Mouse (Mus musculus) brain, embryonic 14.5 days (tissue): ENCODE measurements around the gene Tbc1d5.
A peak's percentile ranks its signal among the peaks of the same experiment; 100 is the strongest.

ENCODE experiments used
- CTCF ChIP-seq: fragments of 200-500 bp; IDR thresholded peaks from 2 replicates; pipeline ENCODE4 v1.5.1; 2012; ENCODE audit warnings: inconsistent platforms, mild to moderate bottlenecking, moderate library complexity, borderline replicate concordance; ENCODE audit not compliant: insufficient read depth, insufficient read length; ENCODE audit errors: extremely low read depth
- POLR2A ChIP-seq: fragments of 200-500 bp; IDR thresholded peaks from 2 replicates; pipeline ENCODE4 v1.6.1; 2012; ENCODE audit warnings: mild to moderate bottlenecking, inconsistent platforms, borderline replicate concordance; ENCODE audit not compliant: poor library complexity, insufficient read depth, insufficient read length, severe bottlenecking; ENCODE audit errors: extremely low read depth

- TF ChIP-seq CTCF (peak; percentile 1; the same call in 1 of the 2 replicates), POLR2A (no peak)
These were observed 3.6 kb upstream of the Tbc1d5 start for GRCm38 (mm10) chr17:51182715-51183114.
